Mouse (Mus musculus): ENCODE results near the gene Dcst2. TPM values are rescaled to one million over a fixed set of nuclear protein-coding genes. Genes with fewer than 3 reads are reported as not detected.

The Dcst2 gene
- polyA plus RNA-seq, 1 experiment from 2014 or later = 0.14 TPM

- no peaks in the 10 kb centered on the region for H3K9me3 ChIP-seq (ENCODE audit: control insufficient read depth, low read length)
- peak overlapping the region; percentile 60; the same call in 1 of the 2 replicates for H3K27ac ChIP-seq (replicated peaks; ENCODE audit: low read depth, low read length)
- H3K4me3 ChIP-seq (replicated peaks; ENCODE audit: low read depth, low read length) = no peak overlapping the region
- DNase-seq = peak; percentile 44
- H3K4me2 ChIP-seq (ENCODE audit: low read length) = no peak overlapping the region
- WGBS = 44% methylated on average over 9 of the region's 9 CpGs
- H3K27me3 ChIP-seq (ENCODE audit: control insufficient read depth, insufficient read depth, low read length) = no peaks in the 10 kb centered on the region
- ATAC-seq (ENCODE audit: low FRiP score, low TSS enrichment) = no peak
- peaks cover 28% of the 10 kb centered on the region for H3K4me1 ChIP-seq (ENCODE audit: control insufficient read depth, insufficient read depth, low read length)
- no peak overlapping the region for H3K9ac ChIP-seq (replicated peaks; ENCODE audit: low read length)
- no peaks in the 10 kb centered on the region for H3K36me3 ChIP-seq (ENCODE audit: control insufficient read depth, insufficient read depth, low read length)
These were observed 34.4 kb upstream of the Dcst2 start for GRCm38 (mm10) chr3:89327371-89327870.

DNA sequence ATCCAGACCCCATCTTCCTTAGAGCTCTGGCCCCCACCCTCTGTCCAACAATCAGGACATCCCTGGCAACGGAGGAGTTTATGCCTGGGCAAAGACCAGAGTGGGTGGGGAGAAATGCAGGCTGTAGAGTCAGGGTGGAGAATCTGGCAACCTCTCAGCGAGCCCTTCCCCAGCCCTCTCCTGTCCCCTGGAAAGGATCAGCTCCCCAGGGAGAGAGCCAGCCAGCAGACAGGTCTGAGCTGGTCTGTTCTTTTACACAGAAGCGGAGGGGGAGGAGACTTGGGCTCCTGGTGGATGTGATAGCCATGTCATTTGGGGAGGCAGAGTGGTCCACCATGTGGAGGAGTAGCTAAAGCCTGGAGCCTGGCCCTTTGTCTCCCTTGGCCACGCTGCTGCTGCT lies 33.2 kb upstream of the Dcst2 start:
- Histone ChIP-seq H3K27ac (replicated peaks; ENCODE audit: low read depth, low read length) (no peak overlapping the region), H3K9me3 (ENCODE audit: control insufficient read depth, low read length) (no peaks in the 10 kb centered on the region), H3K4me1 (ENCODE audit: control insufficient read depth, insufficient read depth, low read length) (peaks cover 36% of the 10 kb centered on the region), H3K36me3 (ENCODE audit: control insufficient read depth, insufficient read depth, low read length) (no peaks in the 10 kb centered on the region), H3K27me3 (ENCODE audit: control insufficient read depth, insufficient read depth, low read length) (no peaks in the 10 kb centered on the region), H3K9ac (replicated peaks; ENCODE audit: low read length) (no peak overlapping the region), H3K4me2 (ENCODE audit: low read length) (no peak overlapping the region), H3K4me3 (replicated peaks; ENCODE audit: low read depth, low read length) (no peak overlapping the region)
- peak; percentile 28 for DNase-seq
- no peak for ATAC-seq (ENCODE audit: low FRiP score, low TSS enrichment)
- WGBS = 13% methylated on average over 4 of the region's 4 CpGs

GRCm38 (mm10) chr3:89330346-89330745 lies 31.4 kb upstream of the Dcst2 start:
- no peak for ATAC-seq (ENCODE audit: low FRiP score, low TSS enrichment)
- no peak overlapping the region for H3K4me2 ChIP-seq (ENCODE audit: low read length)
- DNase-seq = no peak
- no peaks in the 10 kb centered on the region for H3K36me3 ChIP-seq (ENCODE audit: control insufficient read depth, insufficient read depth, low read length)
- H3K9me3 ChIP-seq (ENCODE audit: control insufficient read depth, low read length) = no peaks in the 10 kb centered on the region
- WGBS = 44% methylated on average over 3 of the region's 3 CpGs
- H3K27me3 ChIP-seq (ENCODE audit: control insufficient read depth, insufficient read depth, low read length) = no peaks in the 10 kb centered on the region
- no peak overlapping the region for H3K4me3 ChIP-seq (replicated peaks; ENCODE audit: low read depth, low read length)
- no peak overlapping the region for H3K9ac ChIP-seq (replicated peaks; ENCODE audit: low read length)
- H3K27ac ChIP-seq (replicated peaks; ENCODE audit: low read depth, low read length) = no peak overlapping the region
- peaks cover 36% of the 10 kb centered on the region for H3K4me1 ChIP-seq (ENCODE audit: control insufficient read depth, insufficient read depth, low read length)

DNA sequence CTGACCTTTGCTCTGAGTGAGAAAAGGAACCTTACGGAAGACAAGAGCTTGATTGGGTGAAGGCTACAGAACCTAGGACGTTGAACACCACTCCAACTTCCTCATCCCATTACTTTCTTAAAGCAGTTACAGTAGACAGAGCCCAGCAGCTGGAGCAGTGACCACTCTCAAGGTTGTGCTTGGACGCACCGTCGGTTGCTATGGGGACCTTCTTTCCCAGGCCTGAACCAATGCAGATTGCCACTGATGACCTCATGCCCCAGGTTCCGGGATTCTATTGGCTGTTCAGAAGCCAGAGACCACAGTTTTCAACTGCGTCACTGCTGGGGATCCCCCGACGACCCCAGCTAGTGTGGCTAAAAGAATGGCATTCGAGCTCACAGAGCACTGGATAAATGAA lies 30.8 kb upstream of the Dcst2 start:
- Histone ChIP-seq H3K4me3 (replicated peaks; ENCODE audit: low read depth, low read length) (no peak overlapping the region), H3K36me3 (ENCODE audit: control insufficient read depth, insufficient read depth, low read length) (no peaks in the 10 kb centered on the region), H3K27me3 (ENCODE audit: control insufficient read depth, insufficient read depth, low read length) (no peaks in the 10 kb centered on the region), H3K9me3 (ENCODE audit: control insufficient read depth, low read length) (no peaks in the 10 kb centered on the region), H3K27ac (replicated peaks; ENCODE audit: low read depth, low read length) (no peak overlapping the region), H3K4me2 (ENCODE audit: low read length) (no peak overlapping the region), H3K9ac (replicated peaks; ENCODE audit: low read length) (no peak overlapping the region), H3K4me1 (ENCODE audit: control insufficient read depth, insufficient read depth, low read length) (peaks cover 36% of the 10 kb centered on the region)
- WGBS = 14% methylated on average over 10 of the region's 10 CpGs
- ATAC-seq (ENCODE audit: low FRiP score, low TSS enrichment) (no peak; the same call in 1 of the 2 replicates), DNase-seq (peak; percentile 38)

DNA sequence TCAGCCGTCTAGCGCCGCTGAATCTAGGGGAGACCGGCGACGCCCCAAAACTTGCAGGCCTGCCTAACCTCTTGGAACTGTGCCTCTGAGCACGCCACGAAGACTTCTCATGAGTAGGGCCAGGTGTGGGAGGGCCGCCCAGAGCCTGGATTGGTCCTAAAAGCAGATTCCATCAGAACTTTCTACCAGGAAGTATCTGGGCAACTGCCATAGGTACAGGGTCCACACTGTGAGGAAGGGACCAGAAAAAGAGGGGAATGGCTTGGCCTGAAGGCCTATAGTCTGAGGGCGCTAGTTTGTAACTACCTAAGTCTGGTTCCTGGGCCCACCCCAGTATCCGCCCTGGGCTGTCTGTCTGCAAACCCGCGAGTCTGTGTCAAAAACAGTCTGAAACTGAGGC lies 30.2 kb upstream of the Dcst2 start:
- DNase-seq = no peak
- peaks cover 40% of the 10 kb centered on the region for H3K4me1 ChIP-seq (ENCODE audit: control insufficient read depth, insufficient read depth, low read length)
- H3K9ac ChIP-seq (replicated peaks; ENCODE audit: low read length) = no peak overlapping the region
- no peak overlapping the region for H3K27ac ChIP-seq (replicated peaks; ENCODE audit: low read depth, low read length)
- WGBS = 63% methylated on average over 13 of the region's 13 CpGs
- no peak for ATAC-seq (ENCODE audit: low FRiP score, low TSS enrichment)
- no peaks in the 10 kb centered on the region for H3K9me3 ChIP-seq (ENCODE audit: control insufficient read depth, low read length)
- no peak overlapping the region for H3K4me2 ChIP-seq (ENCODE audit: low read length)
- H3K27me3 ChIP-seq (ENCODE audit: control insufficient read depth, insufficient read depth, low read length) = no peaks in the 10 kb centered on the region
- no peaks in the 10 kb centered on the region for H3K36me3 ChIP-seq (ENCODE audit: control insufficient read depth, insufficient read depth, low read length)
- H3K4me3 ChIP-seq (replicated peaks; ENCODE audit: low read depth, low read length) = no peak overlapping the region

GRCm38 (mm10) chr3:89332013-89332412 lies 29.8 kb upstream of the Dcst2 start:
- Histone ChIP-seq H3K4me2 (ENCODE audit: low read length) (peak overlapping the region; percentile 31; the same call in 1 of the 2 replicates), H3K27me3 (ENCODE audit: control insufficient read depth, insufficient read depth, low read length) (no peaks in the 10 kb centered on the region), H3K27ac (replicated peaks; ENCODE audit: low read depth, low read length) (peak overlapping the region; percentile 52; the same call in 1 of the 2 replicates), H3K4me1 (ENCODE audit: control insufficient read depth, insufficient read depth, low read length) (peaks cover 41% of the 10 kb centered on the region), H3K9ac (replicated peaks; ENCODE audit: low read length) (peak overlapping the region; percentile 14; the same call in 1 of the 2 replicates), H3K9me3 (ENCODE audit: control insufficient read depth, low read length) (no peaks in the 10 kb centered on the region), H3K4me3 (replicated peaks; ENCODE audit: low read depth, low read length) (no peak overlapping the region), H3K36me3 (ENCODE audit: control insufficient read depth, insufficient read depth, low read length) (no peaks in the 10 kb centered on the region)
- WGBS = 17% methylated on average over 10 of the region's 10 CpGs
- ATAC-seq (ENCODE audit: low FRiP score, low TSS enrichment) (no peak), DNase-seq (peak; percentile 61)

DNA sequence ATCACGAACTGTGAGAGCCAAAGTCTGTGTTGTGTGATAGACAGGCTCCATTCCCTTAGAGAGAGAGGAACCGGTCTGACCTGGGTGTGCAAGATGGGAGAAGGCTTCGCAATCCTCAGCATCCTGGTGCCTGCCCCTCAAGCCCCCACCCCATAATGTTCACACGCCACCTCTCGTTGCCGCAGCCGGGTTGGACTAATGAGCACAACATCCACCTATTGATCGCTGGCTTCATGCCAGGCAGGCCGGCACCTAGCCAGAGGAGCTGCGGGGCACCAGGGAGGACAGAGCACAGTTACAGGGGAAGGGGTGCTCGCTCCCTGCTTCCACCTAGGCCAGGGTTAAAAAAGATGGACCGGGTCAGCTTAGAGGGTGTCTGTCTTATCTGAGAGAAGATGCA lies 29.3 kb upstream of the Dcst2 start:
- ATAC-seq (ENCODE audit: low FRiP score, low TSS enrichment) = no peak

DNA sequence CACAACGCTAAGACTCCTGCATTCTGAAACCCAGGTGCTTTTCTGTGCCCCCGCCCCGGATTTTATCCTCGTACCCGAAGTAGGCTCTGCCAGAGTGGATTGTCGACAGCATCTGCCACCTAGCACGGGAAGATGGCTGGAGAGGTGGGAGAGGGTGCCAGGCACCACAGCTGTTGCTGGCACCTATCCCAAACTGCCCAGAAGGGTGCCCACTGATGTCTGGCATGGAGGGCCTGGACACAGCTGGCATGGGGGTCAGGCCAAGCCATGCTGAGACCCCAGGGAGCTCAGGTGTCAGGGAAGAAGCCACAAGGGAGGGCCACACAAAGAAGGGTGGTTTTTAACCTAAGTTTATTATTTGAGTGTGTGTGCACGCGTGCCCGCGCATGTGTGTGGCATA lies 28.7 kb upstream of the Dcst2 start:
- DNase-seq (no peak), ATAC-seq (ENCODE audit: low FRiP score, low TSS enrichment) (no peak)
- Histone ChIP-seq H3K4me1 (ENCODE audit: control insufficient read depth, insufficient read depth, low read length) (peaks cover 38% of the 10 kb centered on the region), H3K36me3 (ENCODE audit: control insufficient read depth, insufficient read depth, low read length) (no peaks in the 10 kb centered on the region), H3K27ac (replicated peaks; ENCODE audit: low read depth, low read length) (peak overlapping the region; percentile 52; the same call in 1 of the 2 replicates), H3K9ac (replicated peaks; ENCODE audit: low read length) (no peak overlapping the region), H3K4me2 (ENCODE audit: low read length) (no peak overlapping the region; the same call in 1 of the 2 replicates), H3K9me3 (ENCODE audit: control insufficient read depth, low read length) (no peaks in the 10 kb centered on the region), H3K4me3 (replicated peaks; ENCODE audit: low read depth, low read length) (no peak overlapping the region), H3K27me3 (ENCODE audit: control insufficient read depth, insufficient read depth, low read length) (no peaks in the 10 kb centered on the region)
- WGBS = 53% methylated on average over 11 of the region's 11 CpGs

More for the DNA sequence above, 29.3 kb upstream of the Dcst2 start:
- no peaks in the 10 kb centered on the region for H3K27me3 ChIP-seq (ENCODE audit: control insufficient read depth, insufficient read depth, low read length)
- no peak overlapping the region for H3K4me3 ChIP-seq (replicated peaks; ENCODE audit: low read depth, low read length)
- peaks cover 40% of the 10 kb centered on the region for H3K4me1 ChIP-seq (ENCODE audit: control insufficient read depth, insufficient read depth, low read length)
- WGBS = 11% methylated on average over 12 of the region's 12 CpGs
- no peaks in the 10 kb centered on the region for H3K36me3 ChIP-seq (ENCODE audit: control insufficient read depth, insufficient read depth, low read length)
- H3K27ac ChIP-seq (replicated peaks; ENCODE audit: low read depth, low read length) = peak overlapping the region; percentile 52
- peak overlapping the region; percentile 14; the same call in 1 of the 2 replicates for H3K9ac ChIP-seq (replicated peaks; ENCODE audit: low read length)
- H3K4me2 ChIP-seq (ENCODE audit: low read length) = peak overlapping the region; percentile 31
- no peaks in the 10 kb centered on the region for H3K9me3 ChIP-seq (ENCODE audit: control insufficient read depth, low read length)
- peak; percentile 71 for DNase-seq

DNA sequence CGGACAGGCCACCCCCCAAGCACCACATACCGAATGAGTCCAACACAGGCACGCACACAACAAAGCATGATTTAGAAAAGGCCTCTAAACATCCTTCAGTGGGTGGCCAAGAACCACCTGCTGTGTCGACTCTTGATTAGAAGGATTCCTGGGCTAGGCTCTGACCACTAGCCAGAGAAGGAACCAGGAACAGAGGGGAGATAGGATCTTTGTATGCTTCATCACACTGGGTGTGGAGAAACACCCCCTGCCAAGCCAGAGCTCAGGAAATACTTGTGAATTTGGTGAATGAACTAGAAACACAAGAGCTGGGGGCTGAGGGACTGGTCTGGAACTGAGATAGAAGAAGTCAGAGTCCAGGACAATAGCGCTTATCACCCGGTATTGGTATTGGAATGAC lies 25.2 kb upstream of the Dcst2 start:
- Histone ChIP-seq H3K9me3 (ENCODE audit: control insufficient read depth, low read length) (no peaks in the 10 kb centered on the region), H3K4me1 (ENCODE audit: control insufficient read depth, insufficient read depth, low read length) (peaks cover 40% of the 10 kb centered on the region), H3K4me3 (replicated peaks; ENCODE audit: low read depth, low read length) (peak overlapping the region; percentile 77), H3K27ac (replicated peaks; ENCODE audit: low read depth, low read length) (no peak overlapping the region), H3K36me3 (ENCODE audit: control insufficient read depth, insufficient read depth, low read length) (no peaks in the 10 kb centered on the region), H3K9ac (replicated peaks; ENCODE audit: low read length) (peak overlapping the region; percentile 85; the same call in 1 of the 2 replicates), H3K4me2 (ENCODE audit: low read length) (peak overlapping the region; percentile 89), H3K27me3 (ENCODE audit: control insufficient read depth, insufficient read depth, low read length) (no peaks in the 10 kb centered on the region)
- ATAC-seq (ENCODE audit: low FRiP score, low TSS enrichment) = no peak
- WGBS = 6% methylated on average over 6 of the region's 6 CpGs
- DNase-seq = peak; percentile 12
